Mouse (Mus musculus): ENCODE results near the gene Slc9a2.

GRCm38 (mm10) chr1:40774040-40774439, 93.7 kb downstream of the Slc9a2 start:
- TF ChIP-seq CTCF (IDR thresholded peaks at IDR 0.05; ENCODE audit: control insufficient read depth, insufficient read depth, insufficient replicate concordance, low read depth, low read length) (no peak), POLR2A (IDR thresholded peaks at IDR 0.05; ENCODE audit: control insufficient read depth, low read depth, low read length) (no peak)

All from testis, adult 2 months (tissue).